Mouse (Mus musculus) activated CD4-positive, CD25-positive, alpha-beta regulatory T cell, adult 9 weeks (primary cell): ENCODE measurements around the gene Nmrk2. TPM values are rescaled to one million over a fixed set of nuclear protein-coding genes. Genes with fewer than 3 reads are reported as not detected.

Source experiments
- polyA plus RNA-seq: library from polyadenylated mRNA; unstranded; fragments of 100-300 nt; shearing (Covaris generic); gene quantifications from one replicate; pipeline ENCODE4 v1.2.1, GENCODE M21; 2017

Nmrk2 gene
- 0.21 TPM for polyA plus RNA-seq

GRCm38 (mm10) chr10:81201807-81202758, at the start of gene Nmrk2:
Gene Nmrk2, minus strand, starts transcription at chr10:81202051.

GRCm38 (mm10) chr10:81232580-81233225, 30.9 kb upstream of the Nmrk2 start, which contains the start of gene Zfr2:
Gene Zfr2, plus strand, starts transcription at chr10:81233155.

DNA sequence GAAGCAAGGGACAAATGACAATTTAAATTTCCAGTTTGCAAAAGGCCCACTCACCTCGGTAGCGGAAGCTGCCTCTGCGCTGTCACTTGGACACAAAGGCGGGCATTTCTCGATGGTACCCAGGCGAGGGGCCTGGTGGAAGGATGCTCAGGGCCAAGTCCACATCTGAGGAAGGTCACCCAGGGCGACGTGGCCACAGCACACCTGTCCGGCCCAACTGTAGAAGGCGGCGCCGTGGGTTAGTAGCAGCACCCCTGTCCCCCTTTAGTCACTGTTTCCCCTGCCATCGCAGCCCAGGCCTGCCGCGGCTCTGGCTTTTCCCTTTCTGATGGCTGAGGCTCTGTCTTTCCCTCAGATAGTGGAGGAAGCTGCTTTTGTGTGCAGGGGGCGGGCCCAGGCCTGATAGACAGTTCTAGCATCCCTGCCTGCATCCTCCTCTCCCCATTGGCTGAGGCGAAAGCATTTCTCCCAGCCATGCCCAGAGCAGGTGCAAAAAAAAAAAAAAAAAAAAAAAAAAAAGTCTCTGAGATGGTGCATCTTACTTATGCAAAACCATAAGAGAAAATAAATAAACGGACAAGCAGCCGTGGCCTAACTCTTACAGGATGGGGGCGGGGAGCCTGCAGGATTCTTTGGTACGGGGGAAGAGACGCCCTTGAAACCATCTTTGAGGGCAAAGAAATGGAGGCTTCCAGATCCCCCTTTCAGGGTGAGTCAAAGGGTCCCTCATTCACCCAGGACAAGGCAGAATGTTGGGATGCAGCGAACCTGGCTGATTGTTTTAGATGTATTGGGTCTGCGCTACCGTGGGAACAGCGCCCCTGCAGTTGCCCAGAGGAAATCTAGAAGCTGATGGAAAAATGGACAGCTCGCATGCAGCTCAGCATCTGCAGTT, 28.8 kb upstream of the Nmrk2 start, which contains the start of gene Atcay:
Atcay (minus strand) TSS at position 396 of the 895 bp plus-strand sequence.

GRCm38 (mm10) chr10:81183805-81184204, 18.0 kb downstream of the Nmrk2 start, which contains the start of gene 4930442H23Rik:
Gene 4930442H23Rik, minus strand, starts transcription at chr10:81183849.

GRCm38 (mm10) chr10:81182336-81183333, 19.2 kb downstream of the Nmrk2 start, which contains the start of gene Dapk3:
Gene Dapk3, plus strand, starts transcription at chr10:81183005.

DNA sequence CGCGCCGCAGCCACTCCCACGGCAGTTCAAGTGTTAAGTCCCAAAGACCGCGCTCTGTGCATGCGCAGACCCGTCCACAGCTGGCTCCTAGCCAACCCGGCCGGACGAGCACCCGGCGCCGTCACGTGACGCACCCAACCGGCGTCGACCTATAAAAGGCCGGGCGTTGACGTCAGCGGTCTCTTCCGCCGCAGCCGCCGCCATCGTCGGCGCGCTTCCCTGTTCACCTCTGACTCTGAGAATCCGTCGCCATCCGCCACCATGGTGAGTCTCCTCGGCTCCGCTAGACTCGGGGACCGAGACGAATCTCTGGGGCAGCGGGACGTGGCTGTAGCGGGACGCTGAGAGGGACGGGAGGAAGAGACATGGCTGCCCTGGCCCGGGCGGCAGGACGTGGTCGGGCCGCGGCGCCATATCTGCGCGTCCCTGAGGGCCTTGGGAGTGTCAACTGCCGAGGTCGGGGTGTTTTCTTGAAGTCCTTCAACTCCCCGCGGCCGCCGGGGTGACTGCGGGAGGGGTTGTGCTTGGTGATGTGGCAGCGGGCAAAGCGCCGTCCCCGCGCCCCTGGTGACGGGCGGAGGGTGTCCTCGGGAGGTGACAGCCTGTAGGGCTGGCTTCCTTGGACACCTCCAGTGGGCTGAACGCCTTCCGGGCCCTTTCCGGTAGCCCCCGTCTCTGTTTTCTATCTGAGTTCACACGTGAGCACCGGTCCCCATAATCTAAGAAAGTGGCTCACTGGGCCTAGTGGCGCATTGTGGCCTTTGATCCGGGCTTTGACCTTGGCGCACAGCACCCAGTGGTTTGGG, 25.2 kb downstream of the Nmrk2 start, which contains the start of gene Eef2:
Eef2 (plus strand) TSS at position 166 of the 806 bp plus-strand sequence.

GRCm38 (mm10) chr10:81167200-81168086, 34.4 kb downstream of the Nmrk2 start, which contains the start of gene Pias4:
Gene Pias4, minus strand, starts transcription at chr10:81167923.

Other genes with a start within 250 kb of the Nmrk2 start
- 0.09 TPM for gene Gng7, start 187.1 kb downstream of the Nmrk2 start, polyA plus RNA-seq
- not detected for gene Diras1, start 176.4 kb downstream of the Nmrk2 start, polyA plus RNA-seq
- gene Slc39a3, start 164.6 kb downstream of the Nmrk2 start, polyA plus RNA-seq, result 15.1 TPM
- 116 TPM for gene Sgta, start 141.9 kb downstream of the Nmrk2 start, polyA plus RNA-seq
- gene Thop1, start 132.0 kb downstream of the Nmrk2 start, polyA plus RNA-seq, result 13.1 TPM
- gene Creb3l3, start 103.2 kb downstream of the Nmrk2 start, polyA plus RNA-seq, result not detected
- gene Map2k2, start 96.1 kb downstream of the Nmrk2 start, polyA plus RNA-seq, result 37.8 TPM
- gene Zbtb7a, start 66.8 kb downstream of the Nmrk2 start, polyA plus RNA-seq, result 32.9 TPM
- 43.2 TPM for gene Pias4, start 34.1 kb downstream of the Nmrk2 start, polyA plus RNA-seq
- 869 TPM for gene Eef2, start 25.4 kb downstream of the Nmrk2 start, polyA plus RNA-seq
- 10.4 TPM for gene Dapk3, start 19.0 kb downstream of the Nmrk2 start, polyA plus RNA-seq
- not detected for gene 4930442H23Rik, start 18.2 kb downstream of the Nmrk2 start, polyA plus RNA-seq
- 11.9 TPM for gene Atcay, start 28.8 kb upstream of the Nmrk2 start, polyA plus RNA-seq
- gene Zfr2, start 31.1 kb upstream of the Nmrk2 start, polyA plus RNA-seq, result 4.7 TPM
- 128 TPM for gene Matk, start 50.9 kb upstream of the Nmrk2 start, polyA plus RNA-seq
- gene Mrpl54, start 64.9 kb upstream of the Nmrk2 start, polyA plus RNA-seq, result 129 TPM
- 62.8 TPM for gene Apba3, start 64.9 kb upstream of the Nmrk2 start, polyA plus RNA-seq
- 18.0 TPM for gene Tjp3, start 89.5 kb upstream of the Nmrk2 start, polyA plus RNA-seq
- 42.0 TPM for gene Pip5k1c, start 90.9 kb upstream of the Nmrk2 start, polyA plus RNA-seq
- 25.4 TPM for gene Cactin, start 119.1 kb upstream of the Nmrk2 start, polyA plus RNA-seq
- gene Tbxa2r, start 126.7 kb upstream of the Nmrk2 start, polyA plus RNA-seq, result 55.0 TPM
- gene Gipc3, start 141.2 kb upstream of the Nmrk2 start, polyA plus RNA-seq, result 0.18 TPM
- 29.3 TPM for gene Hmg20b, start 148.4 kb upstream of the Nmrk2 start, polyA plus RNA-seq
- gene Mfsd12, start 155.4 kb upstream of the Nmrk2 start, polyA plus RNA-seq, result 1.7 TPM
- 0.56 TPM for gene 4930404N11Rik, start 163.8 kb upstream of the Nmrk2 start, polyA plus RNA-seq
- 22.3 TPM for gene Fzr1, start 176.5 kb upstream of the Nmrk2 start, polyA plus RNA-seq
- gene Dohh, start 182.4 kb upstream of the Nmrk2 start, polyA plus RNA-seq, result 40.6 TPM
- 2.3 TPM for gene Gm48551, start 182.4 kb upstream of the Nmrk2 start, polyA plus RNA-seq
- gene Gm48552, start 187.0 kb upstream of the Nmrk2 start, polyA plus RNA-seq, result 2.6 TPM
- 13.0 TPM for gene Smim24, start 191.0 kb upstream of the Nmrk2 start, polyA plus RNA-seq